Mouse (Mus musculus) midbrain, embryonic 14.5 days (tissue): Measurements from ENCODE around the gene Stk11. TPM values are rescaled to one million over a fixed set of nuclear protein-coding genes. Genes with fewer than 3 reads are reported as not detected.

Source experiments
- ATAC-seq: fragments of 200-750 bp; cut with Nextera tagmentation; 2 replicates; pipeline ENCODE4 v1.8.0; 2017; ENCODE audit warnings: moderate number of reproducible peaks, moderate library complexity; ENCODE audit not compliant: low FRiP score, low TSS enrichment
- DNase-seq: peaks from one replicate; pipeline ENCODE4 v3.0.0-alpha.2; 2015
- H3K27ac ChIP-seq: fragments of 300-500 bp; sonication (generic); replicated peaks from 2 replicates; pipeline ENCODE4 v1.5.1; 2014; ENCODE audit warnings: mild to moderate bottlenecking, low read depth, low read length, moderate library complexity
- H3K27me3 ChIP-seq: fragments of 300-500 bp; sonication (generic); 2 replicates; pipeline ENCODE4 v1.6.1; 2014; ENCODE audit warnings: low read length, control low read depth, mixed read lengths; ENCODE audit not compliant: control insufficient read depth, insufficient read depth
- H3K36me3 ChIP-seq: fragments of 300-500 bp; sonication (generic); 2 replicates; pipeline ENCODE4 v1.6.1; 2014; ENCODE audit warnings: low read length, control low read depth; ENCODE audit not compliant: control insufficient read depth, insufficient read depth
- H3K4me1 ChIP-seq: fragments of 300-500 bp; sonication (generic); 2 replicates; pipeline ENCODE4 v1.6.1; 2014; ENCODE audit warnings: mild to moderate bottlenecking, antibody characterized with exemption, low read length, control low read depth; ENCODE audit not compliant: control insufficient read depth, insufficient read depth
- H3K4me2 ChIP-seq: fragments of 300-500 bp; sonication (generic); 2 replicates; pipeline ENCODE4 v1.6.1; 2014; ENCODE audit warnings: mild to moderate bottlenecking, low read length, moderate library complexity
- H3K4me3 ChIP-seq: fragments of 300-500 bp; sonication (generic); replicated peaks from 2 replicates; pipeline ENCODE4 v1.5.1; 2014; ENCODE audit warnings: low read depth, low read length
- H3K9ac ChIP-seq: fragments of 300-500 bp; sonication (generic); replicated peaks from 2 replicates; pipeline ENCODE4 v1.6.1; 2014; ENCODE audit warnings: mild to moderate bottlenecking, low read length, moderate library complexity
- H3K9me3 ChIP-seq: fragments of 300-500 bp; sonication (generic); 2 replicates; pipeline ENCODE4 v1.6.1; 2016; ENCODE audit warnings: low read length, control low read depth, mixed read lengths; ENCODE audit not compliant: control insufficient read depth
- WGBS: fragments of 180-500 bp; shearing (Covaris S2); extraction: QIAGEN DNeasy Blood & Tissue Kit; methylation state at CpG from one replicate; pipeline ENCODE4 v1.1.7; 2014; 5-methylcytosine and 5-hydroxymethylcytosine counted together
- polyA plus RNA-seq: library from polyadenylated mRNA; unstranded; fragments of >200 nt; fragmentation: Nextera tagmentation; extraction: Ambion mirVana; gene quantifications from 2 replicates; pipeline ENCODE4 v1.2.1, GENCODE M21; 2014

Stk11 gene
- polyA plus RNA-seq, 1 experiment from 2014 or later: 26.5 TPM

GRCm38 (mm10) chr10:80170052-80170451 lies 54.4 kb downstream of the Stk11 start:
- Histone ChIP-seq H3K9me3 (no peaks in the 10 kb centered on the region), H3K4me3 (no peak overlapping the region), H3K27ac (0 out of 2 replicates have a peak overlapping the region, but pooled peaks have one; percentile 3), H3K4me1 (peaks cover 24% of the 10 kb centered on the region), H3K27me3 (no peaks in the 10 kb centered on the region), H3K4me2 (no peak overlapping the region), H3K9ac (no peak overlapping the region), H3K36me3 (peaks cover 32% of the 10 kb centered on the region)
- ATAC-seq: no peak
- 96% methylated on average over 16 of the region's 16 CpGs for WGBS
- no peak for DNase-seq

GRCm38 (mm10) chr10:80170601-80171021 lies 55.0 kb downstream of the Stk11 start:
- H3K27me3 ChIP-seq: no peaks in the 10 kb centered on the region
- no peak overlapping the region for H3K27ac ChIP-seq
- DNase-seq (no peak), ATAC-seq (no peak)
- H3K9me3 ChIP-seq: no peaks in the 10 kb centered on the region
- H3K4me3 ChIP-seq: no peak overlapping the region
- H3K9ac ChIP-seq: no peak overlapping the region
- H3K4me2 ChIP-seq: no peak overlapping the region
- 95% methylated on average over 19 of the region's 19 CpGs for WGBS
- peaks cover 32% of the 10 kb centered on the region for H3K36me3 ChIP-seq
- H3K4me1 ChIP-seq: peaks cover 20% of the 10 kb centered on the region

- no peaks in the 10 kb centered on the region for H3K9me3 ChIP-seq
- H3K4me2 ChIP-seq: 0 out of 2 replicates have a peak overlapping the region, but pooled peaks have one; percentile 10
- no peak for ATAC-seq
- H3K4me1 ChIP-seq: peaks cover 14% of the 10 kb centered on the region
- H3K36me3 ChIP-seq: peaks cover 32% of the 10 kb centered on the region
- WGBS: 92% methylated on average over 15 of the region's 15 CpGs
- H3K4me3 ChIP-seq: 0 out of 2 replicates have a peak overlapping the region, but pooled peaks have one; percentile 5
- H3K9ac ChIP-seq: no peak overlapping the region
- peak overlapping the region; percentile 49; the same call in 1 of the 2 replicates for H3K27ac ChIP-seq
- H3K27me3 ChIP-seq: no peaks in the 10 kb centered on the region
- DNase-seq: no peak
These were observed 55.6 kb downstream of the Stk11 start for GRCm38 (mm10) chr10:80171252-80171651.

GRCm38 (mm10) chr10:80171760-80172526 lies 56.3 kb downstream of the Stk11 start:
- Histone ChIP-seq H3K27ac (peak overlapping the region; percentile 82), H3K36me3 (peaks cover 32% of the 10 kb centered on the region), H3K9ac (peak overlapping the region; percentile 57; the same call in 1 of the 2 replicates), H3K9me3 (no peaks in the 10 kb centered on the region), H3K27me3 (no peaks in the 10 kb centered on the region), H3K4me2 (peak overlapping the region; percentile 67), H3K4me1 (peaks cover 14% of the 10 kb centered on the region), H3K4me3 (peak overlapping the region; percentile 43; the same call in 1 of the 2 replicates)
- no peak for ATAC-seq
- WGBS: 79% methylated on average over 45 of the region's 45 CpGs
- no peak for DNase-seq

GRCm38 (mm10) chr10:80172527-80173292 lies 57.1 kb downstream of the Stk11 start, which contains the start of gene 1600002K03Rik:
1600002K03Rik (plus strand) TSS chr10:80172944.
- H3K27me3 ChIP-seq: no peaks in the 10 kb centered on the region
- DNase-seq (peak; percentile 94), ATAC-seq (peak; percentile 74; the same call in 1 of the 2 replicates)
- no peaks in the 10 kb centered on the region for H3K9me3 ChIP-seq
- peak within 1 kb of the TSS; percentile 57 for H3K9ac ChIP-seq
- peaks cover 32% of the 10 kb centered on the region for H3K36me3 ChIP-seq
- peak within 1 kb of the TSS; percentile 67 for H3K4me2 ChIP-seq
- peak within 1 kb of the TSS; percentile 43 for H3K4me3 ChIP-seq
- H3K4me1 ChIP-seq: peaks cover 17% of the 10 kb centered on the region
- peak within 1 kb of the TSS; percentile 82 for H3K27ac ChIP-seq
- WGBS: 11% methylated on average over 35 of the region's 35 CpGs

- Histone ChIP-seq H3K27me3 (no peaks in the 10 kb centered on the region), H3K4me2 (peak overlapping the region; percentile 67), H3K9ac (peak overlapping the region; percentile 40; the same call in 1 of the 2 replicates), H3K36me3 (peaks cover 32% of the 10 kb centered on the region), H3K4me1 (peaks cover 20% of the 10 kb centered on the region), H3K27ac (peak overlapping the region; percentile 82), H3K9me3 (no peaks in the 10 kb centered on the region), H3K4me3 (peak overlapping the region; percentile 43)
- WGBS: 16% methylated on average over 11 of the region's 11 CpGs
- DNase-seq (no peak), ATAC-seq (no peak)
These were observed 57.8 kb downstream of the Stk11 start for GRCm38 (mm10) chr10:80173358-80173757.

- H3K36me3 ChIP-seq: peaks cover 32% of the 10 kb centered on the region
- no peak overlapping the region for H3K4me3 ChIP-seq
- DNase-seq: no peak
- no peak overlapping the region; the same call in 1 of the 2 replicates for H3K27ac ChIP-seq
- no peaks in the 10 kb centered on the region for H3K9me3 ChIP-seq
- no peak overlapping the region for H3K9ac ChIP-seq
- no peak overlapping the region for H3K4me2 ChIP-seq
- peaks cover 12% of the 10 kb centered on the region; the same call in 1 of the 2 replicates for H3K4me1 ChIP-seq
- ATAC-seq: no peak
- no peaks in the 10 kb centered on the region for H3K27me3 ChIP-seq
- WGBS: 87% methylated on average over 10 of the region's 10 CpGs
These were observed 58.5 kb downstream of the Stk11 start for GRCm38 (mm10) chr10:80173955-80174640.

GRCm38 (mm10) chr10:80174705-80175104 lies 59.1 kb downstream of the Stk11 start:
- Histone ChIP-seq H3K9me3 (no peaks in the 10 kb centered on the region), H3K27ac (no peak overlapping the region; the same call in 1 of the 2 replicates), H3K27me3 (no peaks in the 10 kb centered on the region), H3K4me3 (no peak overlapping the region), H3K4me2 (no peak overlapping the region), H3K9ac (no peak overlapping the region), H3K36me3 (peaks cover 30% of the 10 kb centered on the region), H3K4me1 (peaks cover 10% of the 10 kb centered on the region; the same call in 1 of the 2 replicates)
- 38% methylated on average over 2 of the region's 2 CpGs for WGBS
- DNase-seq (peak; percentile 71), ATAC-seq (no peak)
